Mouse (Mus musculus) spleen, postnatal 4 days (tissue): ENCODE results near the gene Gm20379.

ENCODE experiments used
- DNase-seq, 2 experiments: peaks; one replicate each; pipeline ENCODE4 v3.0.0; 2022; ENCODE audit warnings: low spot score in 2 of 2

Gene Gm20379

DNA sequence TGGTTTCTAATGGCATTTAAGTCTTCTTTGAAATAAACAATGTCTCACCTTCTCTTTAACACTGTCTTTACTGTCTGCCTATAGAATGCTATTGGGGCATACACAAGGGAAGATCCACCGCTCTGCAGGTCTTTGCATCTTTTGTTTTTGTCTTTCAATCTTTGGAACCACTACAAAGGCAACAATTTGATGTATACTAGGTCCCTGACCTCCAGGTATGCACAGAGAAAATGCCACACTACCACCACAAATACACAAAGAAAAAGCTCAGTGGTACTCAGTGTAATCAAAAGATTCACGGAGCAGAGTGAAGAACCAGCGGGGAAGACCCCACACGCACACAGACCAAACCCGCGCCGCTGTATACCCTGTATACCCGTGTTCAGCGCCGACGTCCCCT lies at the start of gene Gm20379:
Gene Gm20379, plus strand, starts transcription at position 301 of the 400 bp plus-strand sequence.
- DNase-seq: no peak

DNA sequence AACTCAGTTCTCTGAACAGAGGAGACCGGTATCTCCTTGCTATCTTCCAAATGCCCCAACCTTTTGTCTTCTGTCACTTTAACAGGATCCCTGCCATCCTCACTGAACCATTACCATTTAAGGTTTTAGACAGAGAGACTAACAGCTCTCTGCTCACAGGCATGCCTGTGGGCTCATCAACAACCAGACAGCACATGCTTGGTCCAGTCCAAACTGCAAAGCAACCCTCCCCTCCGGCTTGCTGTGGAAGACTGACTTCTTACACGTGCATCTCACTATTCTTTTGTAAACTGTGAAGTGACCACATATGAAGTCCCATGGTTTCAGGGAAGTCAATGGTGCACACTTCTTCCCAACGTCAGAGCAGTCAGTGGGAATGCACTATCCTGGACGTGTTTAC lies 44.5 kb upstream of the Gm20379 start:
- DNase-seq: no peak

DNA sequence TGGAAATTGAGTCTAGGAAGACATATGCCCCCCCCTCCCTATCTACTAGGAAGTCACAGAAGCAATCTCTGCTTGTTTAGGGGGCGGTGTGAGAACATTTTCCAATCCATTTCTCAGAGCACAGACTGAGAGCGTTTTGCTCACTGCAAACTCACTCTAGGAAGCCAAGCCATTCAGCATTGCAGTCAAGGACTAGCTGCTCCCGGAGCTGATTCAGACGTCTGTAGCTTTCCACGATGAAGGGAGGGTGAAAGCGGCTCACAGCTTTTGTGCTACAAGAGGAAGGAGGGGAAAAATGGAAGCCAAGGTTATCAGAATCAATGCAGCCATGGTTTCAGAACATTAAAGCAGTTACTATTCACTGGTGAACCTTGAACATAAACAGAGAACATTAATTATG lies 42.2 kb upstream of the Gm20379 start:
- DNase-seq: no peak

DNA sequence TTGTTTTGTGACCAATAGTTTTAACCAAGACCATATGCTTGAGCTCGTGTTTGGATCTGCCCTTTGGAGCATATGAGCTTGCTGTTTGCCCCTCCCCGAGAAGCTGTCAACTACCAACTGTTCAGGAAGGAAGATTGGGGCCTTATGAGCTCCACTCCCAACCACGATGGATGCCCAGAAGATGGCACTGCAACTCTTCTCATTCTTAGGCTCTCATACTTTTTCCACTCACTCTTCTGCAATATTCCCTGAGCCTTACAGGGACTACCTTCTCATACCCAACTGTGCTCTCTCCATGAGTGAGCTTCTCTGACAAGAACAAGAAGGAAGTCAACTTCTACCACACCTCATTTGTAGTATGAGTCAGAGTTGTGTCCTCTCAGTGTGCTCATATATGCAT lies 38.7 kb upstream of the Gm20379 start:
- DNase-seq: no peak

DNA sequence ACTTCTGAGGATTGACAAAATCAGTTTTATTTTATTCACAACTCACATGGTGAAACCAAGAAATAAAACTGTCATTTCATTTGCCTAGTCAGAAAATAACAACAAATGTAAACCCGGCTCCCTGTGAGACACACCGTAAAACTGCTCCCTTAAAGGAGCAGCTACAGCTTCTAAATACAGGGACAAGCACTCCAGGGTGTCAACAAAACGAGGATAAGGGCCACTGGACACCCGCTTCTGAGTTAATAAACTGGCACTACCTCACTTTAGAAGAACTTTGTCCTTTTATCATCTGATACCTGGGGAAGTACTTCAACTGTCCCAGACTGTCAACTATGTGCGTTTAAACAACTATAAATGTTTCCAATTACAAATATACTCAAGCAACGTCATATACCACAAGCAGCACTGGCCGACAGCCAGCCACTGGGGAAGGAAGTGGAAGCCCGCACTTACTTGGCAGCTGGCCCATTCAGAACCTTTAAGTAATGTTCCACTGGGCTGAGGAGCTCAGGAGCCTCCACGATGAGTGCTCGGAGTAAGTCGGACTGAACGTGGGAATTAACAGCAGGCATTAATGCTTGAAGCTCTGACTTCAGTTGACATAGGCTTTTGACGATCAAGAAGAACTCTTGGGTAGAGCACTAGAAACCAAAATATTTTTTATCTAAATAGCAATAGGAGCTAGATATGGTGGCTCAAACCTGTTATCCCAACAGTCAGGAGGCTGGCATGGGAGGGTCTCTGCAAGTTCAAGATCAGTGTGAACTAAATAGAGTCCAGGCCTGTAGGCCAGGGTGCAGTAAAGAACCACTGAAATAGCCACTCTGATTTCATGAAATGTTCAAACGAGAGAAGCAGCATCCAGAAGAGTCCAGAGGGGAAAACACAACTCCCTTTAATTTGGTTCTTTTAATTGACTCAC lies 31.2 kb upstream of the Gm20379 start:
- peak in 1 of 2 experiments; percentile 39 for DNase-seq

DNA sequence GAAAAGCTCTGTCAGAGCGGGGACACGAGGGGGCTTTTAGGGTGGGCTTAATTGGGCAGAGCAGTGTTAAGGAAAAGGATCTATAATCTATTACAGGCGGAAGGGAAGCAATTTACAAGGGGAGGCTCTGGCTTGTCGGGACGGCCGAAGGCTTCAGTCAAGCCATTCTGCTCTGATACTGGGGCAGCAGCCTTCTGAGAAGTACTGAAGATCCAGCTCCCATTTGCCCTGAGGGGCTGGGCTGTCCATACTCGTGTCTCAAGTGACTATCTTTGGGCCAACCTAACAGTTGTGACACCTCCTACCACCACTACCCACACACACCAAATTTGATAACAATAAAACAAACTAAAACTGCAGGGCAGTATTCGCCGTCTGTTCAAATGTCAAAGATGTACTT lies 30.5 kb upstream of the Gm20379 start:
- no peak for DNase-seq

DNA sequence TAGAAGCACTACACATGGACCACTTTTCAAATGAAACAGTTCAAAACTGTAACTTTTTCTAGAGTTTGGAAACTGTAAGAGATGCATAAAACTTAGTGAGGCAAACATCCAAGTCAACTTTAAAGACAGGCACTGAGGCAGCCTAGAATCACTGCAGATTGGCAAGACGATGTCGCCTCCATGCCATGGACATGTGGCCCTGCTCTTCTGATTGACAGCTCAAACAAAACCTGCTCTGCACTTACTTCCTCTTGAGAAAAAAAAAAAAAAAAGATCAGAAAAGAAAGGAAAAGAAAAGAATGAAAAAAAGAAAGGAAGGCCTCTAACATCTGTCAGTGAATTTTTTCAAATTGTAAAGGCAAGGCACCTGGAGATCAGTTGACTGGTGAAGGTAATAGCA lies 28.8 kb upstream of the Gm20379 start:
- no peak for DNase-seq

DNA sequence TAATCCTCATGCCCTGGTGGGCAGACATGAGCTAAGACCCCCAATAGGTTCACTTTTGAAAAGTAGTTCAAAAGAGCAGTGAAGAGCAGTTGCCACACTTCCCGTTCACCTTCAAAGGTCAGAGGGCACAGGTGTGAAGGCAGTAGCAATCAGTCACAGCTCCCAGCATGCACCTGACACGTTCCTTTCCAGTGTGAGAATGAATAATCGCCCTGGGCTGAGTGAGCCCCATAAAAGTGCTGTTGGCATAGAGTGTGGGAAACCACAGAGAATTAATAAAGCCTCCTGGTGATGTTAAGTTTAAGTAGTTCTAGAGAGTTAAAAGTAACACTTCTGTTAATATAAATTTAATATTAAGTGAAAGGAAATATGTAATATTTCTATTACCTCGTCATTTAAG lies 14.2 kb upstream of the Gm20379 start:
- no peak for DNase-seq

DNA sequence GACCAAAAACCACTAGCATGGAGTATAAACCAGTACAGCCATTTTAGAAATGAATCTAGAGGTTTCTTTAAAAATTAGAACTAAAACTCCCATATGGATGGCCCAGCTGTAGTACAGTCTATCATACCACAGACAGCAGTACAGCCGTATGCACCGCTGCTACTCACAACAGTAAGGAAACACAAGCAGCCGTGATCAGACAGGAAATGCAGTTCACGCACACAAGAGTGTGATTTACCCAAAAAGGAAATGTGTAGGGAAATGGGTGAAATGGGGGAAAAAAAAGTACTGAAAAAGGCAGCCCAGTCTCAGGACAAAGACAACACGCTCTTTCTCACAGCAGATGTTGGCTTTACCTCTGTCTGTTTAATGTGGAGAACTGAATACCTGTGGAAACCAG lies 11.9 kb upstream of the Gm20379 start:
- no peak for DNase-seq

DNA sequence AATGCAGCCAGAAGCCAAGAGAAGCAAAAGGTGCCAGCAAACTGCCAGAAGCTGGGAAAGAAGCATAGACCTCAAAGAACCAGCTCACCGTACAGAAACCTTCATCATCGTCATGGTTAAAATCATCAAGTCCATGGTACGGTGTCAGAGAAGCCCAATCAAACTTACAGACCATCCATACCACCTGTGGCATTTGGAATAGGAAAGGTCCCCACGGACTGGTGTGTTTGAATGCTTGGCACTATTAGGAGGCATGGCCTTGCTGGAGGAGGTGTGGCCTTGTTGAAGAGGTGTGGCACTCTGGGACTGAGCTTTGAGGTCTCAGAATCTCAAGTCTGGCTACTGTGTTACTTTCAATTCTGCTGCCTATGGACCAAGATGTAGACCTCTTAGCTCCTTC lies 9.3 kb upstream of the Gm20379 start:
- DNase-seq: no peak

DNA sequence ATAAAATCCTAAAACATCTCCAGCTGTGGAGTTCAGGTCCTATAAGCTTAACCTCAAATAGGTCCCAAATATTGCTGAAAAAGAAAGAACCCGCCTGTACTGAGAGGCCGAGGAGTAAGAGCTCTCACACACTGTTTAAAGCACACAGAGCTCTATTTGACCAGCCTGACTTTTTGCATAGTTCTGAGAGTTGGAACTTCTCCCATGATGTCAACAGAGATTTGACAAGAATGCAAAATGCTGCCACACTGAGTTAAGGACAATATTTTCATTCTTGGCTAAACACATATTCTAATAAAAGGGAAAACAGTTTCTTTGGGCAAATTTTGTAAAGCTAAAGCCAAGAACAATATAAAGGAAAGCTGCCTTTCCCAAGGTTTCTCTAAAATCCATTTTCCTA lies 8.8 kb upstream of the Gm20379 start:
- DNase-seq: no peak

DNA sequence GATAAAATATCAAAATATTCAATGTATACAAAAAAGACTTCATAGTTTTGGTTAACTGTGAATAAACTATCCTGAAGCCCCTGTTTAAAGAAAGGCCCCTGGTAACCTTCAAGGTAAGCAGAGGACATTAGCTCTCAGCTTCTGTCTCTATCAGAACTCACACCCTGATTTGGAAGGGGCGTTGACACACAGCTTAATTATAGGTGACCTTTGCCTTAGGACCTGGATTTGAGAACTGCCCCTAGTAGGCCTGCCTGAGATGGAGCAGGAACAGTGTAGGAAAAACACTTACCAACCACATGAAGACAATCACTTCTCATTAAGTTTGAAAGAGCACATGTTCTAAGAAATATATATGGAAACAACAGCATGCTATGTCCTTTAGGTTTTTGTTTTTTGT lies 6.3 kb upstream of the Gm20379 start:
- DNase-seq: no peak

DNA sequence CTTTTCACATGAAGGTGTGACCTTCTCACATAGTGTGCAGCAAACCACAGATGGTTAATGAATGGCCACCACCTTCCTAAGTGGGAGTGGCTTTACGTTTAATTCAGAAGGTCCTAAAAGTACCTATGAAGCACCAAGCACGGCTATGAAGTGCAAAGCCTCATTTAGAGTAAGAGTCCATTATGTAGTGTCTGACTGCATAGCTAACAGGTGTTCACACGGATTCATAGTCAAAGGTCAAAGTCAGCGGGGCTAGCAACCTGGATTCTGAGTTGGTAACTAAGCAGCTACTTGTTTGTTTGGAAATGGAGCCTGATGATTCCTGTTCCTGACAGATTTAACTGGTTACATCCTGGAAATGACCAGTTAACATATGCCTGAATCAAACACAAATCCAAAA lies 4.0 kb upstream of the Gm20379 start:
- DNase-seq: no peak

DNA sequence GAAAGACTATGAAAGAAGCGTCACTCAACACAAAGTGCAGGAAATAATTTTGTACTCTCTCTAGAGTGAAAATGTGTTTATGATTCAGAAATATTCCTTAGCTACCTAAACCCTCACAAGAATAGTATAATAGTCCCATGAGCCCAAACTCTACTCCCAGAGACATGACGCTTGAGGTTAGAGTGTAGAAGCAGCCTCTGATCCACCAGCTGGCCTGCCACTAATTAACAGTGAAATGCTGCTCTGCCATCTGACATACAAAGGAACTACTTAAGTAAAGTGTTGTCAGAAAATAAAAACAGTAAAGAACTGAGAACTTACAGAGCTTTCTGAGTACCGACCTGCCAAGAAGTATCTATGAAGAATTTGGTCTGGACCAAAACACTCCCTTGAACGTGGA lies 3.3 kb upstream of the Gm20379 start:
- DNase-seq: no peak

DNA sequence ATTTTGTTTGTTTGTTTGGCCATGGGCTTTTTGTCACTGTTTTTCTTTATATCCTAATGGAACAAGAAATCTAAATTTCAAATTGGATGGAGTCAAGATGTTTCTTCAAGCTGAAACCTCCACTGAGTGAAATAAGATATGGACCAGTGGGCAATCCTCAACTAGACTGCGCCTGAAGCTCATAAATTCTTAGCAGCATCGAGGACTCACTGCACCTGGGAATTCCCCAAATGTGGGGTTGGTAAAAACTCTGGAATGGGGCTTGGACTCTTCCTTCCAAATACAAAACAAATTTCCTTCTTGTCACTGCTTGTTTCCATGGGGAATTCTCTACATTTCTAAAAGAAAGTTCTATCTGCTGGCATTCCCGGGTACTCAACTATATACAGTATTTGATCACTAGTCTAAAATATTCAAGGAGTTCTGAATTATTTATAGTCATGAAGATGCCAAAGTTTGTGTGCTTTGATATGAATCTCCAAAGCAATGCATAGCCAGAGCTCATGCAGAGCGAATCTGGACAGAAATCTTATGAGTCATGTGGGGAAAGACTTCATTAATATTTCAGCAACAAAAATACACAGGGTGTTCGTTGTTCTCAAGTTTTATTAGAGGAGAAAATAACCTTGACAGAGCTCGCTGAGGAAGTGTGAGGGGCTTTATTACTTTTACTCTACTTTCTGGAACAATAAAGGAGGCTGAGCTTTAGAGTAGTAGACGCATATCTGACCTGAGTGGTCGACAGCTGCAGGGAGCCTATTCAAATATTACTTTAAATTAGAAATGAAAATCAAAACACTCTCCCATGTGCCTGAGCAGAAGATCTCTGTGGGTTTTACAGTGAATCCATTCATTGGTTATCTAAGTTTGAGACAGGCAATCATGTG lies 2.5 kb upstream of the Gm20379 start:
- no peak for DNase-seq

DNA sequence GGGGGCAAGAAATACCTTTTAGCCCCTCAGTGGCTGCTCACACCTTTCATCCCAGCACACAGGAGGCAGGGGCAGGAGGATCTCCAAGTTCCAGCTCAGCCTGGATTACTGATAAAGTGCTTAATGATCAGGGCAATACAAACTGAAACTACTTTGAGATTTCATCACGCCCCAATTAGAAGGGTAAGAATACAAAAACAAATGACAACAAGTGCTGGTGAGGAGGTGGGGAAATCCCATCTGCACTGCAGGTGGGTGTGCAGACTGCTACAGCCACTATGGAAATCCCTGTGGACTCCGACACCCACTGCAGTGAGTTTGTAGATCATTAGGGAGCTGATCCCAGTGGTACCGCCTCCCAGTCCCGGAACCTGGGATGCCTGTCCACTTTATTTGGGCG lies 1.5 kb upstream of the Gm20379 start:
- no peak for DNase-seq

DNA sequence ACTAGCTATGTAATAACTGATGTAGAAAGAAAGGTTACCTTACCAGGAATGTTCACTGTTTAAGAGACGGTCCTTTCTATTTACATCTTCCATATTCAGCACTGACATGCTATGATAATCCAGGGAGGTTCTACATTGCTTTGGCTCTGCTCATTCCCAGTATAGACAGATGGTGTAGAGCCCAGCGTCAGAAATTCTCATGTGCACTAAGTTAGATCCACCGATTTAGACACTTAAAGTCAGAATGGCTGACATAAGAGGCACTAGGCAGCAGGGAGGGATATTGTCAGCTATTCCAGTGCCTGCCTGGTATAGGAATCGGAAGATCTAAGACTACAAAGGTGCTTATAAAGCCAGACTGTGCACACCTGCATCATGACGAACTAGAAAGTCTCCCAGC lies 8.8 kb downstream of the Gm20379 start:
- no peak for DNase-seq

DNA sequence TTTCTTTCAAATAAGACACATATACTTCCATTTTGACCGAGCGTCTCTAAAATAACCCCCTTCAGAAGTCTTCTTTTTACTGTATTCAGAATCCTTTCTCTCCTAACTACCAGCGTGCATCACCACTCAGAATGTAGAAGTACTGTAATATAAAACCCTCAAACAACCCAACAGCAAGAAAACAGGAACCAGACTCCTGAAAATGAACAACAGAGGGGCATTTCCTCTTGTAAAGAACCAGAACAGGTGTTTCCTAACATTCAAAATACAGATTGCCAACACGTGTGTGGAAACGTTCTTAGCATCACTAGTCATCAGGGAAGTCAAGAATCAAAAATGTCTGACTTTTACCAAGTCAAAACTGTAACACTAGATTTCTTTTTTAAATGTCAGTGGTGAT lies 15.0 kb downstream of the Gm20379 start:
- no peak for DNase-seq

DNA sequence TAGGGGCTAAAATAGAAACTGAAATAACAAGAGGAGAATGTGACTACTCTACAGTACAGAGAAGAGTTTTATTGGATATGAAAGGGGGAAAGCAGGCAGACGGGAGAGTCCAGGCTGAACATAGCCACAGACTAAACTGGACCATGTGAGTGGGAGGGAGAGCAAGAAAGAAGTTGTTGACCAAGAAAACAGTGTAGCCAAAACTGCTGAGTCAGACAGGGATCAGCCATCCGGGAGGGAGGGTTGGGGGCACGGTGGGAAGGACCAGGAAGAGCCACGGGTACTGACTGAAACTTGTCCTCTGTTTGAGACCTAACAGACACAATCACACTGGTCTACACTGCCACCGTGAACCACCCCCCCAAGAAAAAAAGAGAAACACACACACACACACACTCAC lies 20.2 kb downstream of the Gm20379 start:
- DNase-seq: no peak

DNA sequence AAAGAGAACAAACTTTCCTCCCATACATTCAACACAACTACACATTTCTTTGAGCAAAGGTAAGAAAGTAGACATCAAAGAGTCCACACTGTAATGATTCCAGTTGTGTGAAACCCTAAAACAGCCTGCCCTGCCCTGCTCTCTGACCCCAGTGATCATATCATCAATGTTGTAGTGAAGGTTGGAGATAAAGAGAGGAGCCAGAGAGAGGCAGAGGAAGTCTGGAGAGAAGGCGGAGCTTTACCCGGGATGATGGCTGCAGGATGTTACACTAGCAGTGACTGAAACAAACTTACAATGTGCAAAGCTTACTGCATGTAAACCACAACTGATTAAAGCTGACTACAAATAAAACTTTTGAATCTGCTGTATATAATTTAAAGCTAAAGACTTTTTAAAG lies 22.2 kb downstream of the Gm20379 start:
- no peak for DNase-seq

DNA sequence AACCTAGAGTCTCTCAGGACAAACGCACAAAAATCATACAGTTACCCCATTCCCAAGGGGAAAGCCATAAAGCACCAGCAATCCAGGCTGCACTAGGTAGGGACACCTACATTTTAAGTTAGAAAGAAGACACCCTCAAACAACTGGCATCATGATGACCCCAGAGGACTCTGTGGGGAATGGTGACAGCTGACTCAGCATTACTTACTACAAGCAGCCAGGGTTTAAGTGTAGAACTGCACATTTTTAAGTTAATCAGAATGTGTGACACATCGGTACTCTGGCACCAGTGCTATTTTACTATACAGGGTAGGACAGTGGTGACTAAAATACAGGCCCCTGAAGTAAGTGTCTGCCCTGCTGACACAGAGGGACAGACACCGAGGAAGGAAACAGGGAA lies 24.8 kb downstream of the Gm20379 start:
- DNase-seq: no peak

DNA sequence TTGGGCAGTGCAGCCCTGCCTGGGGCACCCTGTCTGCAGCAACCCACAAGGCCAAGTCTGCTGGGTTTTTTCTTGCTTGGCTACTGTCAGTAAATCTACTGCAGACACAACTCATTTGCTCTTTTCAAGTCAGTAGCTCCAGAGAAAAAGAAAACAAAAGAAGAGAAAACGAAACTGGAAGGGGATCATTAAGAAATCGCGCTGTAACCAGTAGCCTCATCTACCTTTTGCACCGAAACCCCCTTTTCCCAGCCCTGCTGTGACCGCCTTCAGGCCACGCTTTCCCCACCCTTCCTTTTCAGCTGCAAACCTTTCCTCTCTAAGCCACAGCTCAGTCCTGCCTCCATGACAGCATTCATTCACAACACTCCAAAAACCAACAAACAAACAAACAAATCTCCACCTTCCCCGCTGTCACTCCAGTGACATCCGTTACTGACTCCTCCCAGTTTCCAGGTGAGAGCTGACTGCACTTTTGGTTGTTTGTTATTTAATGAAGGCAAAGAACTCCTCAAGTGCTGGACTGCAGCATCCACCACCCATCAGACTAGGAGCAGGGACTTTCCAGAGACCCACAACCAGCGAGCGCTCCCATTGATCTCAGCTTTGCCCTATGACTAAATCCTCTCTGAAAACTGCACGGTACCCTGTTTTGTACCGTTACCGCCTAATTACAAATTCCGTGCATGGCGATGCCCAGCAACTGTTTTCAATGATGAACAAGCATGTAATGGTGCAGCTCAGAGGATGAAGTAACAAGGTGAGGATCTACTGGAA lies 26.5 kb downstream of the Gm20379 start:
- DNase-seq: no peak
